Mouse (Mus musculus): ENCODE results near the gene Aldh4a1. TPM values are rescaled to one million over a fixed set of nuclear protein-coding genes. Genes with fewer than 3 reads are reported as not detected.

Aldh4a1 gene
- total RNA-seq, 2 experiments from 2014 or later = 62.7 to 84.6 TPM

GRCm38 (mm10) chr4:139619765-139620164 is 2.9 kb upstream of the Aldh4a1 start:
- DNase-seq = peak; percentile 70

- DNase-seq = no peak
Measured at GRCm38 (mm10) chr4:139623434-139624115, 909 bp downstream of the Aldh4a1 start.

- DNase-seq = no peak
Measured at GRCm38 (mm10) chr4:139624116-139624489, 1.4 kb downstream of the Aldh4a1 start.

GRCm38 (mm10) chr4:139624706-139625105 is 2.0 kb downstream of the Aldh4a1 start:
- peak; percentile 72 for DNase-seq

- no peak for DNase-seq
Measured at GRCm38 (mm10) chr4:139627361-139627760, 4.7 kb downstream of the Aldh4a1 start.

GRCm38 (mm10) chr4:139630171-139630570 is 7.5 kb downstream of the Aldh4a1 start:
- DNase-seq = no peak

- DNase-seq = peak; percentile 51
Measured at GRCm38 (mm10) chr4:139631141-139631540, 8.5 kb downstream of the Aldh4a1 start.

GRCm38 (mm10) chr4:139631569-139632253 is 9.0 kb downstream of the Aldh4a1 start:
- no peak for DNase-seq

- DNase-seq = no peak
Measured at GRCm38 (mm10) chr4:139632254-139632580, 9.6 kb downstream of the Aldh4a1 start.

- DNase-seq = peak; percentile 88
Measured at GRCm38 (mm10) chr4:139636373-139636772, 13.7 kb downstream of the Aldh4a1 start.

GRCm38 (mm10) chr4:139637847-139638246 is 15.2 kb downstream of the Aldh4a1 start:
- no peak for DNase-seq

GRCm38 (mm10) chr4:139638356-139638755 is 15.7 kb downstream of the Aldh4a1 start:
- DNase-seq = no peak

GRCm38 (mm10) chr4:139639801-139640200 is 17.1 kb downstream of the Aldh4a1 start:
- DNase-seq = no peak

- DNase-seq = no peak
Measured at GRCm38 (mm10) chr4:139640333-139640732, 17.7 kb downstream of the Aldh4a1 start.

GRCm38 (mm10) chr4:139640775-139641174 is 18.1 kb downstream of the Aldh4a1 start:
- no peak for DNase-seq

- DNase-seq = peak; percentile 55
Measured at GRCm38 (mm10) chr4:139641829-139642425, 19.3 kb downstream of the Aldh4a1 start.

- DNase-seq = peak; percentile 91
Measured at GRCm38 (mm10) chr4:139643972-139644371, 21.3 kb downstream of the Aldh4a1 start.

- DNase-seq = no peak
Measured at GRCm38 (mm10) chr4:139646916-139647315, 24.2 kb downstream of the Aldh4a1 start.

- DNase-seq = no peak
Measured at GRCm38 (mm10) chr4:139650086-139650743, 27.5 kb downstream of the Aldh4a1 start.

- DNase-seq = no peak
Measured at GRCm38 (mm10) chr4:139650907-139651306, 28.2 kb downstream of the Aldh4a1 start.

- DNase-seq = no peak
Measured at GRCm38 (mm10) chr4:139653238-139653637, 30.6 kb downstream of the Aldh4a1 start, which contains the start of gene Tas1r2. TSS of gene Tas1r2 (plus strand) at chr4:139653538.

- DNase-seq = no peak
Measured at GRCm38 (mm10) chr4:139661897-139662296, 39.2 kb downstream of the Aldh4a1 start.

- DNase-seq = no peak
Measured at GRCm38 (mm10) chr4:139667632-139668031, 45.0 kb downstream of the Aldh4a1 start.

Data from adrenal gland, postnatal 10 days (tissue).